Mouse (Mus musculus): Measurements from ENCODE around the gene D630023F18Rik.

DNA sequence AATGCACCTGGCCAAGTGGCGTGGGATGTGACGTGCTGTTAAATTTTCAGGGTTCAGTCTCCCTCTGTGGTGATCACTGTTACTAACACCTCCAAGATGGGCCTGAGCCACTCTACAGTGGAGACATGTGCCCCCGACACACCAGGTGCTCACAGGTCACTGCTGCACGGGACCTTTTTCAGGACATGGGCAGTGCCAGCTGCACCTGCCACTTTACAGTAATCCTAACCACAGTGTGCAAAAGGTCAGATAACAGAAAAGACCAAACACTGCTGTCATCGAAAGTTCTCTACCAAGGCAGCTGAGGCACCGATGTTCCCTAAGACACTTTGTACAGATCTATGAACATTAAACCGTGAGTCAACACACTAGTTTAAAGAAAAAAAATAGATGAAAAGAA, 46.5 kb upstream of the D630023F18Rik start:
- TF ChIP-seq CTCF (conservative IDR thresholded peaks at IDR 0.05; ENCODE audit: low read length) (no peak), POU5F1 (IDR thresholded peaks at IDR 0.05; ENCODE audit: borderline replicate concordance, low read length) (no peak), NANOG (IDR thresholded peaks at IDR 0.05; ENCODE audit: borderline replicate concordance, low read length) (no peak)

Data from E14TG2a.4 (cell line).